Mouse (Mus musculus) brain, embryonic 14.5 days (tissue): ENCODE data around the gene Lpxn. TPM values are rescaled to one million over a fixed set of nuclear protein-coding genes. Genes with fewer than 3 reads are reported as not detected.

ENCODE experiments used
- DNase-seq: peaks from one replicate; pipeline ENCODE4 v3.0.0-alpha.2; 2011; ENCODE audit warnings: low read depth
- CTCF ChIP-seq: fragments of 200-500 bp; IDR thresholded peaks from 2 replicates; pipeline ENCODE4 v1.5.1; 2012; ENCODE audit warnings: inconsistent platforms, mild to moderate bottlenecking, moderate library complexity, borderline replicate concordance; ENCODE audit not compliant: insufficient read depth, insufficient read length; ENCODE audit errors: extremely low read depth
- POLR2A ChIP-seq: fragments of 200-500 bp; IDR thresholded peaks from 2 replicates; pipeline ENCODE4 v1.6.1; 2012; ENCODE audit warnings: mild to moderate bottlenecking, inconsistent platforms, borderline replicate concordance; ENCODE audit not compliant: poor library complexity, insufficient read depth, insufficient read length, severe bottlenecking; ENCODE audit errors: extremely low read depth
- polyA plus RNA-seq: library from polyadenylated mRNA; depleted of rRNA; stranded (reverse); fragments of >200 nt; gene quantifications from 2 replicates; pipeline ENCODE4 v1.2.3, GENCODE M21; 2012

The Lpxn gene
- polyA plus RNA-seq, 1 experiment = 1.4 TPM

- TF ChIP-seq CTCF (peak; percentile 68), POLR2A (no peak; the same call in 1 of the 2 replicates)
- peak; percentile 95 for DNase-seq
Measured at GRCm38 (mm10) chr19:12794056-12795044, 1.6 kb upstream of the Lpxn start.

- TF ChIP-seq POLR2A = peak; percentile 65
- TF ChIP-seq CTCF = no peak
- no peak for DNase-seq
Measured at GRCm38 (mm10) chr19:12795110-12795509, 883 bp upstream of the Lpxn start.

- TF ChIP-seq CTCF (no peak), POLR2A (no peak)
- no peak for DNase-seq
Measured at GRCm38 (mm10) chr19:12796328-12796931, 437 bp downstream of the Lpxn start.

DNA sequence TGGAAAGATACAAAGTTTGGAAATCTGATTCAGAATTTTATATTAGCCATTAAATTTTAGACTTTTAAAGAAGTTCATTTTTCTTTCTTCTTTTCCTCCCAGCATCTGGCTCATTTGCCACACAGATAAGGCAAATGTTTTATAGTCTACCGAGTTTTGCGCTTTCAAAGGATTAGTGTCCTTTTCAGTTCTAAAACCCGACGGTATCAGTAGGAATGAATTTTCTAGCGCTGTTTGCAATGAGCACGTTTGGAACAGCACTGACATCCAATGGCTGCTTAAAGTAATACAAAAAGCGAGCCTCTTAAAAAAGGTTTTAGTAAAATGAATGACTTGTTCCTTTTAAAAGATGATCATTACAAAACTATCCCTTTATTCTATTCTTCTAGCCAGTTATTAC, 1.1 kb downstream of the Lpxn start:
- peak; percentile 75 for DNase-seq
- no peak for TF ChIP-seq POLR2A
- TF ChIP-seq CTCF = peak; percentile 23; the same call in 1 of the 2 replicates

DNA sequence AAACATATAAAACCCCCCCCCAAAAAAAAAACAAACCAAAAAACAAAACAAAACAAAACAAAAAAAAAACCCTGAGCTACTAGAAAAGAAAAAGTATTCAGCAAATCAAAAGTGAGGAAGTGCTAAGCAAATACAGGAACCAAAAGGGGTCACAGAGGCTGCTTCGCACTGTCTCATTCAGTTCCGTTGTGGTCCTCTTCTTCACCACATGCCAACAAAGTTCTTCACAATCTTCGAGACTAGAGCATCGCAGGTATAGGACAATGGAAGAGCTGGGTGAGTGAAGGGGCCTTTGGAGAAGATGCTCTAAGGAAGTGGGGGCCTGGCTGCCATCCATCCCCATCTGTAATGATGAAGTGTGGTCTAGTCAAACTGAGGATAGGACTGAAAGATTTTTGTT, 2.4 kb downstream of the Lpxn start:
- DNase-seq = no peak
- TF ChIP-seq CTCF = no peak
- TF ChIP-seq POLR2A = no peak

DNA sequence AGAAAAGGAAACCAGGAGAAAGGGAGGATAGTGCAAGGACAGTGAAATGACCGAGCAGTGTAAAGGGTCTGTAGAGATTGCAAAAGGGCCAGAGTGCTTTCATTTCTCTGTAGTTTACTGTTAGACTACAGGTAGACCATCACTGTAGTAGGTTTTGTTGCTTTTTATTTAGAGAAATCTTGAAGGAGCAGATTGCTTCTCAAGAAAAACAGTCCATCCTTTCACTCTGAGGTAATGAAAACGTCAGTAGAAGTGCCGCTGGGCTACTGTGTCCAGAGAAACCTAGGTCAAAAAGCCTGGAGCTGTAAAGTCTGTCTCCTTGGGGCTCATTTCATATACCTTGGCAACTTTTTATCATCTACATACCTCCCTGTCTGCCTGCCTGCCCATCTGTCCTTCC, 3.1 kb downstream of the Lpxn start:
- DNase-seq = no peak
- TF ChIP-seq POLR2A = no peak
- no peak for TF ChIP-seq CTCF

- no peak for TF ChIP-seq POLR2A
- no peak for TF ChIP-seq CTCF
- DNase-seq = no peak
Measured at GRCm38 (mm10) chr19:12800621-12801020, 4.6 kb downstream of the Lpxn start.

DNA sequence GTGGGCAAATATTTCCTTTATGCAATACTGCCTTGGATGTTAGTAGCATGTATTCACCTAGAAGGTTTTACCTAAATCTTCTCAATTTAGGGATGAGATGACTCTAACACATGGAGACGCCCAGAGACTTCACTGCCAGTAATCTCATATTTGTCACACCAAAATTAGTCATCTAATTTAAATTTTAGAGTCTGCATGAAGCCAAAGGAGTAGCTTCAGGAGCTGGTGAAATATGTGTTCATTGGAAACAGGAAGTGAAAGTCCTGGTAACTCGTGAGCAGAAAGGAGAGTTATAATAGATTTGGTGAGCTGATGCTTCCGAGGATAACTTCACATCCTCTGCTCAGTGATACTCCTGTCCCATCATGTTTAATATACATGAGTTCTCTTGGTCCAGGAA, 5.1 kb downstream of the Lpxn start:
- no peak for DNase-seq
- no peak for TF ChIP-seq POLR2A
- TF ChIP-seq CTCF = no peak

DNA sequence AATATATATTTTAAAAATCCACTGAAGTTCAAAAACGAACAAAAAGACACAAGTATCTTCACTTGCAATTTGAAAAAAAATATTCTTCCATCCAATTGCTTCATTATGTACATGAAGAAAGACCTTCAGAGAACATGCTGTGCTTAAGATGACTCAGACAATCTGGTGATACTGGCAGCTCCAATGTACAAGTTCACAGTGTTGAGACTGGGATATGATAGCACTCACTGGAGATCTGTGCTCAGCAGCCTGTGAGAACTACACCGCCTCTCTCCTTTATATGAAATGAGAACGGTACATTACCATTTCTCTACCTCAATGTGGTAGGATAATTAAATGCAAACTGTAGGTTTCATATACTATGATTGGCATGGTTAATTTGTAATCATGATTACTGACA, 6.8 kb downstream of the Lpxn start:
- no peak for TF ChIP-seq POLR2A
- no peak for TF ChIP-seq CTCF
- no peak for DNase-seq

- no peak for DNase-seq
- TF ChIP-seq CTCF (no peak), POLR2A (no peak)
Measured at GRCm38 (mm10) chr19:12804237-12804636, 8.2 kb downstream of the Lpxn start.

- no peak for DNase-seq
- TF ChIP-seq CTCF (no peak), POLR2A (no peak)
Measured at GRCm38 (mm10) chr19:12805730-12806129, 9.7 kb downstream of the Lpxn start.
